Mouse (Mus musculus) heart, embryonic 16.5 days (tissue): Measurements from ENCODE around the gene Slit2. TPM values are rescaled to one million over a fixed set of nuclear protein-coding genes. Genes with fewer than 3 reads are reported as not detected.

Source experiments
- ATAC-seq: fragments of 200-750 bp; cut with Nextera tagmentation; replicated peaks from 2 replicates; pipeline ENCODE4 v1.8.0; 2017; ENCODE audit warnings: moderate number of reproducible peaks; ENCODE audit not compliant: insufficient read depth, low FRiP score; ENCODE audit errors: extremely low read depth
- H3K27ac ChIP-seq: fragments of 300-500 bp; sonication (generic); 2 replicates; pipeline ENCODE4 v1.5.1; 2014; ENCODE audit warnings: mild to moderate bottlenecking, low read length, control low read depth, moderate library complexity
- H3K27me3 ChIP-seq: fragments of 300-500 bp; sonication (generic); 2 replicates; pipeline ENCODE4 v1.6.1; 2014; ENCODE audit warnings: low read length, mixed read lengths; ENCODE audit not compliant: control insufficient read depth, insufficient read depth
- H3K36me3 ChIP-seq: fragments of 300-500 bp; sonication (generic); 2 replicates; pipeline ENCODE4 v1.6.1; 2014; ENCODE audit not compliant: control insufficient read depth, insufficient read depth
- H3K4me1 ChIP-seq: fragments of 300-500 bp; sonication (generic); 2 replicates; pipeline ENCODE4 v1.6.1; 2014; ENCODE audit warnings: low read length, mixed read lengths; ENCODE audit not compliant: control insufficient read depth, insufficient read depth
- H3K4me2 ChIP-seq: fragments of 300-500 bp; sonication (generic); 2 replicates; pipeline ENCODE4 v1.6.1; 2014; ENCODE audit warnings: low read depth, mild to moderate bottlenecking, control low read depth, low read length
- H3K4me3 ChIP-seq: fragments of 300-500 bp; sonication (generic); 2 replicates; pipeline ENCODE4 v1.5.1; 2014; ENCODE audit warnings: mild to moderate bottlenecking, control low read depth, low read length
- H3K9ac ChIP-seq: fragments of 300-500 bp; sonication (generic); 2 replicates; pipeline ENCODE4 v1.6.1; 2014; ENCODE audit warnings: low read length, control low read depth
- H3K9me3 ChIP-seq: fragments of 300-500 bp; sonication (generic); replicated peaks from 2 replicates; pipeline ENCODE4 v1.6.1; 2016; ENCODE audit warnings: low read length; ENCODE audit not compliant: control insufficient read depth
- WGBS: fragments of 180-500 bp; shearing (Covaris S2); extraction: QIAGEN DNeasy Blood & Tissue Kit; methylation state at CpG from one replicate; pipeline ENCODE4 v1.1.7; 2014; 5-methylcytosine and 5-hydroxymethylcytosine counted together
- polyA plus RNA-seq: library from polyadenylated mRNA; unstranded; fragments of >200 nt; fragmentation: Nextera tagmentation; extraction: Ambion mirVana; gene quantifications from 2 replicates; pipeline ENCODE4 v1.2.1, GENCODE M21; 2015

Slit2 gene
- polyA plus RNA-seq, 1 experiment from 2014 or later: 14.6 TPM

DNA sequence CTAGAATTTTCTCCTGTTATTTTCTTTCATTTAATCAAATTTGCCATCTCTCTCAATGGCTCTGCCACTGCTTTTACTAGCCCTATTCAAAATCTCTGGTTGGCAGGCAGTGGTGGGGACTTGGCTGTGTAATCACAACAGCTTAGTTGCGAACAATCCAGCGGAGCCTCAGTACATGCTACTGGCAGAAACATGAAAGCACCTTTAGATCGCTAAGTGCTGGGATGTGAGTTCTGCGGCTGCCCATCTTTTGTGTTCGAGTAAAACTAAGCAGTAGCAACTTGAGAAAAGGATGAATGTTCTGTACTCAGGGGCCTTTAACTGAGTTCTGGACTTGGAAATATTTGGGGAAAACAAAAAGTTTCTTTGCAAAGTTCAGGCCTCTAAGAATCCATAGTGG is 139.7 kb downstream of the Slit2 start:
- H3K27me3 ChIP-seq: no peaks in the 10 kb centered on the region
- no peak overlapping the region for H3K4me3 ChIP-seq
- WGBS: 79% methylated on average over 5 of the region's 5 CpGs
- no peak overlapping the region for H3K4me2 ChIP-seq
- no peaks in the 10 kb centered on the region for H3K4me1 ChIP-seq
- H3K9ac ChIP-seq: no peak overlapping the region
- no peak overlapping the region for H3K27ac ChIP-seq
- no peaks in the 10 kb centered on the region for H3K9me3 ChIP-seq
- no peak for ATAC-seq
- no peaks in the 10 kb centered on the region for H3K36me3 ChIP-seq

DNA sequence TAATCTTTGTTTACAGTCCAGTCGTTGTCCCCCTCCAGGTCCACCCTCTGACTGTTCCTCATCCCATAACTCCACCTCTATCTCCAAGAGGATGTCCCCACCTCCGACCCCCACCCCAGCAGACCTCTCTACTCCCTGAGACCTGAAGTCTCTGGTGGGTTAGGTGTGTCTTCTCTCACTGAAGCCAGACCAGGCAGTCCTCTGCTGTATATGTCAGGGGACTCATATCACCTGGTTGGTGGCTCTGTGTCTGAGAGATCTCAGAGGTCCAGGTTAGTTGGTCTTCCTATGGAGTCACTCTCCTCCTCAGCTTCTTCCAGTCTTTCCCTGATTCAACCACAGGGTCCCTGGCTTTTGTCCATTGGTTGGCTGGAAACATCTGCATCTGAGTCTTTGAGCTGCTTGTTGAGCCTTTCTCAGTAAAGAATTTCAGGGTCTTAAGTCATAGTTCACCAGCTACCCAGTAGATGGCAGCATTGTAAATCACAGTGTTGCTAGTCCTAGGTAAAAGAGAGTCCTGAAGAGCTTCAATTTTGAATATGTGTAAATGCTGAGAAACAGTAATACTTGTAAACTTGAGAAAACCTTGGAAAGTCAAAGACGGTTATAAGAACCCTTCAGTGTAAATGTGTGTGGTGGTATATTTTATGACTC is 143.0 kb downstream of the Slit2 start:
- Histone ChIP-seq H3K4me1 (no peaks in the 10 kb centered on the region), H3K9ac (no peak overlapping the region), H3K4me2 (no peak overlapping the region), H3K27me3 (no peaks in the 10 kb centered on the region), H3K9me3 (no peaks in the 10 kb centered on the region), H3K27ac (no peak overlapping the region), H3K4me3 (no peak overlapping the region), H3K36me3 (no peaks in the 10 kb centered on the region)
- 55% methylated on average over 3 of the region's 3 CpGs for WGBS
- no peak for ATAC-seq

DNA sequence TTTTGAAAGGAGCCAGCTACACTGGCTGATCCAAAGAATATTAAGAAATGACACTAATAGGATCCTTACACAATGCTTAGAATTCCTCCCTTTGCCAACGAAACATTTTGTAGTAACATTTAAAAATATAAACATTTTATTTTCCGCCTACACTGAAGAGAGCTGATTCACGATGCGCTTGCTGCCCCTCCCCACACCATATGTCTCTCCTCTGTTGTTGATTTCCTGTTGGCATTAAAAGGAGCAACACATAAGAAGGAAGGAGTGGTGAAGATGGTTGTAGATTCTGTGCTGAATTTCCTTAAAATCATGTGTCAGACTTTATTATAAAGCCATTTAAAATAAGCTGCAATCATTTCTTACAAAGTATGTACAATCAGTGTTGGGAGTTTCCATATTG is 147.0 kb downstream of the Slit2 start:
- ATAC-seq: no peak
- Histone ChIP-seq H3K4me2 (no peak overlapping the region), H3K27ac (no peak overlapping the region), H3K4me1 (no peaks in the 10 kb centered on the region), H3K36me3 (no peaks in the 10 kb centered on the region), H3K27me3 (no peaks in the 10 kb centered on the region), H3K9ac (no peak overlapping the region), H3K9me3 (no peaks in the 10 kb centered on the region), H3K4me3 (no peak overlapping the region)
- WGBS: 78% methylated on average over 4 of the region's 4 CpGs

DNA sequence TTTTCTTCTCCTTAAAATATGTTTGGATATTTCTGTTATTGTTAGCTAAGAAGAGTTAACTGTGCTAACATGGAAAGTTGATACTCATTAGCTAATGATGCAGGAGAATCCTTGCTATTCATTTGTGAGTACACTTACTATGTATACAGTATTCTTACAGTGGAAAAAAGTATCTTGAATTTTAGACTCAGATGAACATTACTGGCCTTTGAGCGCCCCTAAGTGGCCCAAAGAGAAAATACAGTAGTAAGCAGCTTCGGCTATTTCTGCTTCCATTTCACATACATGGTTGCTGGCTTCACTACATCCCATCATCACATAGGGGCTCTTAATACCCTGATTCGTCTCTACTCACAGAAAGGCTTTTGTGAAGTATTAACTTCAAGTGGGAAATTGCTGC is 153.6 kb downstream of the Slit2 start:
- no peaks in the 10 kb centered on the region for H3K36me3 ChIP-seq
- no peak overlapping the region for H3K9ac ChIP-seq
- no peak for ATAC-seq
- H3K27ac ChIP-seq: no peak overlapping the region
- no peak overlapping the region for H3K4me3 ChIP-seq
- no peak overlapping the region for H3K4me2 ChIP-seq
- no peaks in the 10 kb centered on the region for H3K27me3 ChIP-seq
- H3K9me3 ChIP-seq: no peaks in the 10 kb centered on the region
- H3K4me1 ChIP-seq: peaks cover 2% of the 10 kb centered on the region; the same call in 1 of the 2 replicates
- 13% methylated on average over 3 of the region's 3 CpGs for WGBS

DNA sequence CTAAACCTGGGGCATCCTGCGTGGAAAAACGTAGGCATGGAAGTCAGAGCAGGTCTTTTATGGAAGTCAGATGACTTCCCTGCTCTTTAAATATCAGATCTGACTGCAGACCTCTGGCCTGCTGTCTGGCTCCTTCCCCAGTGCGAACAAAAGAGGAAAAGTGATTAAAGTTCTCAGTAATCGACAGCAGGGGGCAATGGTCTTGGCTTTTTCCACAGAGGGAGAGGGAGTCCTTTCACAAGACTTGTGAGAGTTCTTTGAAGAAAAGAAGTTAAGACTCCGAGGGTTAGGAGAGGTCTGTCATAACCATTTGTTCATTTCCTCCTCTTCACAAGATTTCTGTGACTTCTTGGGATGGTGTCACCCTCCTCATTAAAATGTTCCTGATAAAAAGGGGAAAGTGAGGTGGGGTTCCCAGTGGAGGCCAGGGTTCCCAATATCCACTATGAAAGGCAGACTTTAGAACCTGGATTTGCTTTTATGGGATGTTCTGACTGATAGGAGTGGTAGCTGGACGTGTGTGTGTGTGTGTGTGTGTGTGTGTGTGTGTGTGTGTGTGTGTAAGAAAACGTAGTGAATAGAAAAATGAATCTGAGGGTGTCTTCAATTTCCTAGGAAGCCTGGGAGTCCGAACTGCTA is 156.0 kb downstream of the Slit2 start:
- no peaks in the 10 kb centered on the region for H3K27me3 ChIP-seq
- H3K9ac ChIP-seq: no peak overlapping the region
- 34% methylated on average over 8 of the region's 8 CpGs for WGBS
- no peak overlapping the region for H3K27ac ChIP-seq
- H3K36me3 ChIP-seq: no peaks in the 10 kb centered on the region
- no peak overlapping the region for H3K4me2 ChIP-seq
- no peaks in the 10 kb centered on the region for H3K9me3 ChIP-seq
- peaks cover 2% of the 10 kb centered on the region; the same call in 1 of the 2 replicates for H3K4me1 ChIP-seq
- H3K4me3 ChIP-seq: no peak overlapping the region
- no peak for ATAC-seq

DNA sequence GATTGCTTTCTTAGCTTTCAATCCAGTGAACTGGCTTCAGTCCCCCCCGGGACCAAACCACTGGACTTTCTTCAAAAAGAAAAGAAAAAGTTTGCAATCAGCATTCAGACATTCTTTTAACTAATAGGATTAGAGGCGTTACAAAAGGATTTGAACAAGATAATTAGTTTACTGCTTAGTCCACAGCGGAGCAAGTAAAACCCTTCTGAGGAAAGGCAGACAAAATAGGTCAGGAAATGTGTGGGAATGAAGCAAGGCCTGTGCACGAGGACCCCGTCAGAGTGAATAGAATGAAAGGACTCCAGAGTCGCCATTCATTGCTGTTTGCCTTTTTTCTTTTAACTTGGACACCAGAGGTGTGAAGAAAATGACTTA is 156.5 kb downstream of the Slit2 start:
- no peaks in the 10 kb centered on the region for H3K27me3 ChIP-seq
- no peak overlapping the region for H3K4me3 ChIP-seq
- peaks cover 2% of the 10 kb centered on the region; the same call in 1 of the 2 replicates for H3K4me1 ChIP-seq
- no peaks in the 10 kb centered on the region for H3K36me3 ChIP-seq
- WGBS: 58% methylated on average over 6 of the region's 6 CpGs
- no peak for ATAC-seq
- no peak overlapping the region for H3K9ac ChIP-seq
- H3K9me3 ChIP-seq: no peaks in the 10 kb centered on the region
- H3K27ac ChIP-seq: no peak overlapping the region
- H3K4me2 ChIP-seq: no peak overlapping the region

DNA sequence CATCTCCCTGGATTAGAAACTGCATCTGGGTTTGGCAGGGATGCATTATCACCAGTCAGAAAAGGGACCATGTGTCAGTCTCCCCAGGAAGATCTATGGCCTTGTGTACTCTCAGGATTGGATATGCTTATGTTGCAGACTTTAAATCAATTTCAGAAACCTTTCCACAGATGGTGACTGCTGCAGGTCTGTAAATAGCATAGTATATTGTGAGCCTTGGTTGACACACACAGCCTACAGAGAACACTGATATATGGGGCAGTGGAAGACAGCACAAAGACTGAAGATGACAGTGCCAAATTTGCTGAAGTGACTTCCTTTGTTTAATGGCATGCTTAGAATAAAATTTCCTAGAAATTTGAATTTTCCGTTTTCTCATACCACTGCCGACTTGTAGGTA is 163.1 kb downstream of the Slit2 start:
- no peaks in the 10 kb centered on the region for H3K27me3 ChIP-seq
- no peaks in the 10 kb centered on the region for H3K4me1 ChIP-seq
- no peaks in the 10 kb centered on the region for H3K9me3 ChIP-seq
- H3K4me2 ChIP-seq: no peak overlapping the region
- no peaks in the 10 kb centered on the region for H3K36me3 ChIP-seq
- no peak overlapping the region for H3K9ac ChIP-seq
- no peak overlapping the region for H3K4me3 ChIP-seq
- H3K27ac ChIP-seq: no peak overlapping the region
- 72% methylated on average over 2 of the region's 2 CpGs for WGBS
- ATAC-seq: no peak

DNA sequence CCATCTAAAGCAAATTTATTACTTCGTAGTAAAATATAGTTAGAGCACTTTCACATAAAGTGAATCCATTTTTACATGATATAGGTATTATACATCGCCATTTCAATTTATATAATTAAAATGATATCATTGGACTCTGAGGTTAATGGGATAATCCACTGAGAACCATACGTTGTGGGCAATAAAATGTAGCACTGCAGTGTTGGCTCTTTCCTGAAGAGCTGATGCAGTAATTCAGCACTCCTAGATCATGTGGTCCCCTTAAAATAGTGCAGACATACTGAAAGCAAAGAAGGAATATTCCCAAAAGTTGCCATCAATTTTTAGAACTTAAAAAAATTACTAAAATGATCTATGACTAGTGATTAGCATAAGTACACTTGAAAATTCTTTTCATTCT is 177.9 kb downstream of the Slit2 start:
- H3K27me3 ChIP-seq: no peaks in the 10 kb centered on the region
- no peak overlapping the region for H3K4me2 ChIP-seq
- no peak for ATAC-seq
- H3K9me3 ChIP-seq: no peaks in the 10 kb centered on the region
- H3K36me3 ChIP-seq: no peaks in the 10 kb centered on the region
- WGBS: 80% methylated on average over 3 of the region's 3 CpGs
- H3K4me1 ChIP-seq: no peaks in the 10 kb centered on the region
- no peak overlapping the region for H3K9ac ChIP-seq
- H3K4me3 ChIP-seq: no peak overlapping the region
- H3K27ac ChIP-seq: no peak overlapping the region

DNA sequence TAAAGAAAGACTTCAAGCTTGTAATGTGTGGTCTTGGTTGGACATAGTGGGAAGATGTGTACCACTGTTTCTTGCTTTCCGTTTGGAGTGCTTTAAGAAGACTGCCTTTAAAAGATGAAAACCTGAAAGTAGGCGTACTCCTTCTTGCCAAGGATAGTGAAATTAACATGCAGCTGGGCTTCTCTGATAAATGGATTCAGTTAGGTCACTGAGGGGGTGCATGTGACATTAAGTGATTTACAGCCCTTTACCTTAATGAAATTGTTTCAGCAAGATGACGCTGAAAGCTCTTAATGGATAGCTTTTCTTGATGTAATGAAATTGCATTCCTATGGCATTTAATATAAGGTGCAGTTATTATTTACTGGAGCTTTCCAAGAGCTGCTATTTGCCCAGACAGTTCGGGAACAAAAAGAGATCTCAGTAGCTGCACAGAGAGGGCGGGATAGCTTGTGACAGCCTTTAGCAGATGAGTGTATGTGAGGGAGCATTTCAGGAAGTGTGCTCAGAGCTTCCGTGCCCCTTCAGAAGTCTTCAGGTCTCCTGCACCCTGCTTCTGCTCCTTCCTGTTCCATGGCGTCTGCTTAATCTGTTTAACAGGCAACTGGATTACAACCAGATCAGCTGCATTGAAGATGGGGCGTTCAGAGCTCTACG is 198.8 kb downstream of the Slit2 start:
- Histone ChIP-seq H3K27me3 (no peaks in the 10 kb centered on the region), H3K36me3 (no peaks in the 10 kb centered on the region), H3K4me3 (no peak overlapping the region), H3K9ac (no peak overlapping the region), H3K4me2 (no peak overlapping the region), H3K9me3 (no peaks in the 10 kb centered on the region), H3K27ac (no peak overlapping the region), H3K4me1 (no peaks in the 10 kb centered on the region)
- ATAC-seq: no peak
- WGBS: 57% methylated on average over 9 of the region's 9 CpGs
